Mouse (Mus musculus) brown adipose tissue, adult 24 weeks (tissue): ENCODE data around the gene Plagl1. TPM values are rescaled to one million over a fixed set of nuclear protein-coding genes. Genes with fewer than 3 reads are reported as not detected.

Experiments
- H3K27ac ChIP-seq: fragments of 200-500 bp; replicated peaks from 2 replicates; pipeline ENCODE4 v1.5.1; 2012; ENCODE audit warnings: low read depth, mild to moderate bottlenecking, low read length
- H3K4me1 ChIP-seq: fragments of 200-500 bp; 2 replicates; pipeline ENCODE4 v1.6.1; 2012; ENCODE audit warnings: low read length, mixed read lengths; ENCODE audit not compliant: control insufficient read depth, insufficient read depth, insufficient read length
- H3K4me3 ChIP-seq: fragments of 200-500 bp; 2 replicates; pipeline ENCODE4 v1.5.1; 2012; ENCODE audit warnings: low read depth, mild to moderate bottlenecking, low read length, moderate library complexity; ENCODE audit not compliant: insufficient read depth
- polyA plus RNA-seq: library from polyadenylated mRNA; stranded (reverse); fragments of >200 nt; gene quantifications from 2 replicates; pipeline ENCODE4 v1.2.4, GENCODE M21; 2012; ENCODE audit not compliant: missing spikeins, insufficient read depth, insufficient read length

Gene Plagl1
- polyA plus RNA-seq, 1 experiment: 3.1 TPM

GRCm38 (mm10) chr10:13108021-13108548 is 47.8 kb downstream of the Plagl1 start:
- no peak overlapping the region for H3K4me3 ChIP-seq
- no peak overlapping the region for H3K27ac ChIP-seq
- H3K4me1 ChIP-seq: no peaks in the 10 kb centered on the region

GRCm38 (mm10) chr10:13108847-13109246 is 48.5 kb downstream of the Plagl1 start:
- Histone ChIP-seq H3K27ac (no peak overlapping the region), H3K4me3 (no peak overlapping the region), H3K4me1 (no peaks in the 10 kb centered on the region)

- Histone ChIP-seq H3K27ac (no peak overlapping the region), H3K4me1 (no peaks in the 10 kb centered on the region), H3K4me3 (no peak overlapping the region)
These were observed 49.5 kb downstream of the Plagl1 start for GRCm38 (mm10) chr10:13109781-13110180.

GRCm38 (mm10) chr10:13112849-13113248 is 52.5 kb downstream of the Plagl1 start:
- Histone ChIP-seq H3K4me1 (no peaks in the 10 kb centered on the region), H3K27ac (no peak overlapping the region), H3K4me3 (no peak overlapping the region)

- Histone ChIP-seq H3K4me1 (no peaks in the 10 kb centered on the region), H3K27ac (no peak overlapping the region), H3K4me3 (no peak overlapping the region)
These were observed 53.3 kb downstream of the Plagl1 start for GRCm38 (mm10) chr10:13113641-13114040.

- H3K4me1 ChIP-seq: no peaks in the 10 kb centered on the region
- no peak overlapping the region for H3K27ac ChIP-seq
- no peak overlapping the region for H3K4me3 ChIP-seq
These were observed 54.7 kb downstream of the Plagl1 start for GRCm38 (mm10) chr10:13115030-13115429.

GRCm38 (mm10) chr10:13116706-13117665 is 56.7 kb downstream of the Plagl1 start:
- Histone ChIP-seq H3K4me3 (no peak overlapping the region), H3K27ac (no peak overlapping the region), H3K4me1 (no peaks in the 10 kb centered on the region)

GRCm38 (mm10) chr10:13118024-13118769 is 57.9 kb downstream of the Plagl1 start:
- Histone ChIP-seq H3K4me1 (no peaks in the 10 kb centered on the region), H3K4me3 (no peak overlapping the region), H3K27ac (no peak overlapping the region)

- no peak overlapping the region for H3K4me3 ChIP-seq
These were observed 58.4 kb downstream of the Plagl1 start for GRCm38 (mm10) chr10:13118770-13119102.

GRCm38 (mm10) chr10:13119300-13119699 is 59.0 kb downstream of the Plagl1 start:
- no peaks in the 10 kb centered on the region for H3K4me1 ChIP-seq
- H3K27ac ChIP-seq: no peak overlapping the region
- no peak overlapping the region for H3K4me3 ChIP-seq

More at GRCm38 (mm10) chr10:13118770-13119102, 58.4 kb downstream of the Plagl1 start:
- Histone ChIP-seq H3K4me1 (no peaks in the 10 kb centered on the region), H3K27ac (no peak overlapping the region)

- H3K4me3 ChIP-seq: no peak overlapping the region
- no peaks in the 10 kb centered on the region for H3K4me1 ChIP-seq
- H3K27ac ChIP-seq: no peak overlapping the region
These were observed 65.5 kb downstream of the Plagl1 start for GRCm38 (mm10) chr10:13125811-13126210.

GRCm38 (mm10) chr10:13127335-13127734 is 67.0 kb downstream of the Plagl1 start:
- Histone ChIP-seq H3K4me1 (no peaks in the 10 kb centered on the region), H3K27ac (no peak overlapping the region), H3K4me3 (no peak overlapping the region)

- Histone ChIP-seq H3K4me3 (no peak overlapping the region), H3K27ac (no peak overlapping the region), H3K4me1 (no peaks in the 10 kb centered on the region)
These were observed 67.6 kb downstream of the Plagl1 start for GRCm38 (mm10) chr10:13127946-13128345.

- Histone ChIP-seq H3K27ac (no peak overlapping the region), H3K4me1 (no peaks in the 10 kb centered on the region), H3K4me3 (no peak overlapping the region)
These were observed 73.5 kb downstream of the Plagl1 start for GRCm38 (mm10) chr10:13133850-13134249.

- Histone ChIP-seq H3K27ac (no peak overlapping the region), H3K4me1 (no peaks in the 10 kb centered on the region), H3K4me3 (no peak overlapping the region)
These were observed 75.0 kb downstream of the Plagl1 start for GRCm38 (mm10) chr10:13135276-13135675.
